Mouse (Mus musculus) CH12.LX (cell line): ENCODE measurements around the gene Emg1. TPM values are rescaled to one million over a fixed set of nuclear protein-coding genes. Genes with fewer than 3 reads are reported as not detected.

Experiments used
- DNase-seq: peaks from one replicate; pipeline ENCODE4 v3.0.0-alpha.2; 2013; ENCODE audit errors: extremely low read depth
- H3K27ac ChIP-seq: 2 replicates; pipeline ENCODE4 v1.5.1; 2012; ENCODE audit warnings: low read depth, mild to moderate bottlenecking, control low read depth, moderate library complexity; ENCODE audit not compliant: insufficient read depth
- H3K27me3 ChIP-seq: replicated peaks from 2 replicates; pipeline ENCODE3; 2012; ENCODE audit warnings: inconsistent platforms
- H3K36me3 ChIP-seq, 2 experiments: replicated peaks in 1 of 2; 2 replicates each; pipeline versions ENCODE3 to v1.6.1; 2012; ENCODE audit warnings: inconsistent platforms in 1 of 2, low read length in 1 of 2, mild to moderate bottlenecking in 1 of 2, mixed read lengths in 1 of 2, moderate library complexity in 1 of 2; ENCODE audit not compliant: control insufficient read depth in 1 of 2, insufficient read depth in 1 of 2
- H3K4me1 ChIP-seq, 2 experiments: 2 replicates each; pipeline ENCODE4 v1.6.1; 2012; ENCODE audit warnings: inconsistent platforms in 1 of 2, moderate library complexity in 1 of 2; ENCODE audit not compliant: insufficient read depth in 2 of 2, control insufficient read depth in 1 of 2
- H3K4me2 ChIP-seq: 2 replicates; pipeline ENCODE4 v1.6.1; 2012; ENCODE audit warnings: low read depth, mild to moderate bottlenecking, control low read depth; ENCODE audit not compliant: poor library complexity, insufficient read depth, severe bottlenecking
- H3K4me3 ChIP-seq, 3 experiments: fragments of 150-350 bp in 1 of 3; sonication (generic) in 1 of 3; replicated peaks in 1 of 3; 2 replicates each; pipeline versions ENCODE3 to v1.5.1; 2011 to 2012; ENCODE audit warnings: low read depth in 2 of 3, low read length in 2 of 3, mild to moderate bottlenecking in 2 of 3, moderate library complexity in 2 of 3, control low read depth in 1 of 3, improper control_type of control experiment in 1 of 3, inconsistent platforms in 1 of 3, mixed read lengths in 1 of 3; ENCODE audit not compliant: poor library complexity in 1 of 3
- H3K79me2 ChIP-seq: replicated peaks from 2 replicates; pipeline ENCODE4 v1.6.1; 2012; ENCODE audit warnings: mild to moderate bottlenecking, moderate library complexity; ENCODE audit not compliant: control insufficient read depth, poor library complexity, insufficient read depth, severe bottlenecking; ENCODE audit errors: extremely low read depth
- H3K9ac ChIP-seq: 2 replicates; pipeline ENCODE4 v1.6.1; 2012; ENCODE audit warnings: low read depth, mild to moderate bottlenecking, control low read depth, moderate library complexity; ENCODE audit not compliant: insufficient read depth
- H3K9me3 ChIP-seq: replicated peaks from 2 replicates; pipeline ENCODE3; 2012; ENCODE audit warnings: low read length, inconsistent platforms, mixed read lengths
- BHLHE40 ChIP-seq: IDR thresholded peaks from 2 replicates; pipeline ENCODE4 v1.6.1; 2011; ENCODE audit warnings: mild to moderate bottlenecking, low read depth, low read length, improper control_type of control experiment
- CTCF ChIP-seq, 2 experiments: IDR thresholded peaks in 1 of 2; conservative IDR thresholded peaks in 1 of 2; 2 replicates each; pipeline ENCODE4 v1.5.1; 2011 to 2012; ENCODE audit warnings: low read depth in 2 of 2, low read length in 2 of 2, improper control_type of control experiment in 1 of 2, inconsistent platforms in 1 of 2, mild to moderate bottlenecking in 1 of 2, moderate library complexity in 1 of 2
- E2F4 ChIP-seq: IDR thresholded peaks from 2 replicates; pipeline ENCODE4 v1.6.1; 2011; ENCODE audit warnings: low read depth, low read length, improper control_type of control experiment; ENCODE audit not compliant: insufficient replicate concordance
- ELF1 ChIP-seq: IDR thresholded peaks from 2 replicates; pipeline ENCODE4 v1.6.1; 2014; ENCODE audit warnings: low read depth, mild to moderate bottlenecking, inconsistent platforms, low read length, improper control_type of control experiment
- EP300 ChIP-seq: IDR thresholded peaks from 2 replicates; pipeline ENCODE4 v1.6.1; 2011; ENCODE audit warnings: low read length, improper control_type of control experiment
- GABPA ChIP-seq: IDR thresholded peaks from 2 replicates; pipeline ENCODE4 v1.6.1; 2012; ENCODE audit warnings: low read depth, low read length, improper control_type of control experiment, inconsistent platforms; ENCODE audit not compliant: insufficient replicate concordance
- HCFC1 ChIP-seq: IDR thresholded peaks from 2 replicates; pipeline ENCODE4 v1.6.1; 2012; ENCODE audit warnings: low read depth, mild to moderate bottlenecking, inconsistent platforms, low read length, improper control_type of control experiment
- JUND ChIP-seq: conservative IDR thresholded peaks from 2 replicates; pipeline ENCODE4 v1.6.1; 2011; ENCODE audit warnings: low read depth, low read length, improper control_type of control experiment
- MAFK ChIP-seq: IDR thresholded peaks from 2 replicates; pipeline ENCODE4 v1.6.1; 2011; ENCODE audit warnings: low read length, improper control_type of control experiment; ENCODE audit not compliant: insufficient replicate concordance
- MAZ ChIP-seq: IDR thresholded peaks from 2 replicates; pipeline ENCODE4 v1.6.1; 2012; ENCODE audit warnings: low read depth, mild to moderate bottlenecking, inconsistent platforms, low read length, improper control_type of control experiment, moderate library complexity
- NRF1 ChIP-seq: IDR thresholded peaks from 2 replicates; pipeline ENCODE4 v1.6.1; 2014; ENCODE audit warnings: low read depth, mild to moderate bottlenecking, inconsistent platforms, low read length, improper control_type of control experiment, moderate library complexity
- PAX5 ChIP-seq: IDR thresholded peaks from 2 replicates; pipeline ENCODE4 v1.6.1; 2012; ENCODE audit warnings: low read length, inconsistent platforms, mixed read lengths
- POLR2AphosphoS2 ChIP-seq: IDR thresholded peaks from 2 replicates; pipeline ENCODE4 v1.6.1; 2011; ENCODE audit warnings: low read depth, low read length, improper control_type of control experiment
- RCOR1 ChIP-seq: conservative IDR thresholded peaks from 2 replicates; pipeline ENCODE4 v1.6.1; 2012; ENCODE audit warnings: low read depth, mild to moderate bottlenecking, inconsistent platforms, low read length, improper control_type of control experiment
- UBTF ChIP-seq: IDR thresholded peaks from 2 replicates; pipeline ENCODE4 v1.6.1; 2012; ENCODE audit warnings: low read depth, mild to moderate bottlenecking, inconsistent platforms, low read length, improper control_type of control experiment, moderate library complexity
- USF1 ChIP-seq: IDR thresholded peaks from 2 replicates; pipeline ENCODE4 v1.6.1; 2014; ENCODE audit warnings: low read depth, mild to moderate bottlenecking, inconsistent platforms, low read length, improper control_type of control experiment
- ZKSCAN1 ChIP-seq: IDR thresholded peaks from 2 replicates; pipeline ENCODE4 v1.6.1; 2012; ENCODE audit warnings: low read depth, inconsistent platforms, low read length, improper control_type of control experiment, borderline replicate concordance
- ZMIZ1 ChIP-seq: IDR thresholded peaks from 2 replicates; pipeline ENCODE4 v1.6.1; 2012; ENCODE audit warnings: low read depth, mild to moderate bottlenecking, inconsistent platforms, low read length, improper control_type of control experiment
- dilution Hi-C: fragments of 300-500 bp; cut with MboI; formaldehyde crosslinking; loops from 2 replicates; pipeline ENCODE4 v1.14.3; 2020; ENCODE audit warnings: low sequenced_read_pairs; ENCODE audit not compliant: extremely low pct_unique_long_range_greater_than_20kb, extremely low pct_ligation_motif_present
- in situ Hi-C: fragments of 300-500 bp; cut with MboI; formaldehyde crosslinking; loops from 3 replicates; pipeline ENCODE4 v1.14.3; 2019; ENCODE audit warnings: low sequenced_read_pairs, low pct_ligation_motif_present, low pct_unique_long_range_greater_than_20kb, mixed read lengths
- polyA plus RNA-seq: library from polyadenylated mRNA; unstranded; fragments of >175 nt; gene quantifications from 2 replicates; pipeline ENCODE4 v1.2.1, GENCODE M21; 2012; ENCODE audit warnings: low read depth; ENCODE audit not compliant: insufficient read length
- total RNA-seq, 2 experiments: library from RNA; depleted of rRNA; stranded (reverse); fragments of 300-350 nt in 1 of 2; fragments of >200 nt in 1 of 2; gene quantifications; 2 replicates each; pipeline ENCODE4 v1.2.3; 2012 to 2014

Emg1 gene
- total and polyA plus RNA-seq, 3 experiments: 301 to 481 (median 352) TPM

DNA sequence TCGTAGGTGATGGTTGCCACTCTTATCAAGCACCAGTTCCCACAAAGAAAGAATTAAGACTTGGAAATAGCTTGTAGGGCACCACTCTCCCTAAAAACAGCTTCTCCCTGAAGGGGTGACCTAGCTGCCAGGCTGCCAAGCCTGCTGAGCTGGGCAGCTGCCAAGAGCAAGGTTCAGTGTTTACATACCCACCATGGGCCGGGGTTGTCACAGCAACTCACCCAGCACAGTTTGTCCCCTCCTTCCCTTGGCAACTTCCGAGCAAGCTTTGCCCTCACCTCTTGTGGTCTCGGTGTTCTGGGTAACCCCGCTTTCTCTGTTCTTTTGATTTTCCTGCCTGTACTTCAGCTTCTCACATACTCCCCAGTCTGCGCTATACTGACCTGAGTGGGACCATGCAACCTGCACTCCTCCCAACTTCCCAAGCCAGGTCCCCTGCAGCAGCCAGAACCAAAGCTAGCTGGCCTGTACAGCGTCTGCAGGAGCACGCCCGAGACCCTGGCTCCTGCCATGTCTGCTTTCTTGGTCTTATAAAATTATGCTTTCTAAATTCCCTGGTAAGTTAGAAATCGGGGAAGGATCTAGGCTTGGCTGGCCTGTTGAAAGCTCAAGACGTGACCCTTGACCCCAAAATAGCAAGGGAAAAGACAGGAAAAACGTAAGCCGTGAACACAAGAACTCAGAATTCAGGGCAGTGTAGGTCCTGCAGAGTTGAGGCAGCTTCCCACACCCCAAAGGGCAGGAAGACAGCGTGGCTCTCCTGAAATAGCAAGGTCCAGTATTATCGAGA is 17.6 kb downstream of the Emg1 start:
- Histone ChIP-seq H3K4me3 (no peak overlapping the region), H3K9ac (no peak overlapping the region), H3K27ac (no peak overlapping the region), H3K4me1 (peaks cover 5 to 46% of the 10 kb centered on the region in 2 experiments; a peak in 3 of 4 replicates), H3K4me2 (no peak overlapping the region), H3K9me3 (no peaks in the 10 kb centered on the region), H3K27me3 (no peaks in the 10 kb centered on the region), H3K36me3 (peaks cover 15 to 62% of the 10 kb centered on the region in 2 experiments), H3K79me2 (peaks cover 7% of the 10 kb centered on the region)
- dilution Hi-C loops (no loop called here), in situ Hi-C loops (no loop called here)
- TF ChIP-seq HCFC1: no peak
- TF ChIP-seq MAFK: no peak
- TF ChIP-seq USF1: no peak
- no peak for TF ChIP-seq BHLHE40
- no peak for TF ChIP-seq CTCF (conservative IDR thresholded peaks at IDR 0.05 in 1 of 2, IDR thresholded peaks at IDR 0.05 in 1 of 2; ENCODE audit: low read depth in 2 of 2, low read length in 2 of 2)
- no peak for TF ChIP-seq UBTF
- no peak for TF ChIP-seq MAZ
- no peak for TF ChIP-seq GABPA
- TF ChIP-seq E2F4: no peak
- no peak for TF ChIP-seq EP300
- no peak for TF ChIP-seq PAX5
- TF ChIP-seq JUND: no peak
- DNase-seq: no peak

DNA sequence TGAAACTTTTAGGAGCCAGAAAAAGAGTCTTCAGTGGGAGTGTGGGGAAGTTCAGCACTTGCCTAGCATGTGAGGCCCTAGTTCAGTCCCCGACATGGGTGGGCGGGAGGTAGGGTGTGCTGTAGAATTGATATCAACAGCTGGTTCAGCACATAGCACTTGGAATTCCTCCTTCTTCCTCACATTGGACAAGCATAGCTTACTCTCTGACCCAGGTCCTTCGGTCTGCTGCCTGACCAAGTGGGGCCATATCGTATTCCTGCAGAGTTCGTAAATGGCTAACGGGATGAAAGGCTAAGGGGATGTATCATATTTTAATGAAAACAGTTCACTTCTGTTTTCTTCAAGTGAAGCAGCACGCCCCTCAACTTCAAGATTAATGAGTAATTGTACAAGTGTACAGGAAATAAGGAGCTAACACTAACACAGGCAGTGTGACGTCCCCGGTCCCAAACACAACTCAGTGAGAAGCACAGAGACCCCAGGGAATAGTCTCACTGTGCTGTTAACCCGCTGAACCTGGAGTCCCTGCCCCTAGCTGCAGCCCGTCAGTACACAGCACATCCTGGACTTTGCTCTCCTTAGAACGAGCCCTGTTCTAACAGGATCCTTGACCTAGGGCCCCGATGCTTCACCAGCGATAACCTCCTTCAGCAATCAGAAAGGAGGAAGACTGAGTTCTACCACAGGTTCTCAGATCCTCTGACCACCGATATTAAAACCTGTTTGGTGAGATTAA is 18.6 kb downstream of the Emg1 start:
- H3K36me3 ChIP-seq: peaks cover 9 to 58% of the 10 kb centered on the region in 2 experiments
- dilution Hi-C loops: no loop called here
- TF ChIP-seq RCOR1: no peak
- no peak for TF ChIP-seq E2F4
- no peak for TF ChIP-seq POLR2AphosphoS2
- no peak for TF ChIP-seq ZKSCAN1
- TF ChIP-seq ZMIZ1: no peak
- no peak for TF ChIP-seq HCFC1
- TF ChIP-seq BHLHE40: no peak
- no peak for TF ChIP-seq NRF1
- TF ChIP-seq GABPA: no peak
- TF ChIP-seq JUND: no peak
- TF ChIP-seq PAX5: no peak
- no peak for TF ChIP-seq ELF1
- TF ChIP-seq, all 38 proteins: peak for 0
- Histone ChIP-seq H3K4me3 (no peak overlapping the region), H3K9me3 (no peaks in the 10 kb centered on the region), H3K4me2 (no peak overlapping the region), H3K27ac (no peak overlapping the region), H3K27me3 (no peaks in the 10 kb centered on the region), H3K4me1 (peaks cover 2 to 43% of the 10 kb centered on the region in 2 experiments; a peak in 2 of 4 replicates), H3K9ac (no peak overlapping the region), H3K79me2 (peaks cover 9% of the 10 kb centered on the region)
- in situ Hi-C loops: no loop called here
- no peak for DNase-seq
